Mouse (Mus musculus) hindbrain, embryonic 12.5 days (tissue): ENCODE measurements at regions not wholly inside any gene's neighbourhood (a gene's known extent, or its start where the extent isn't known, plus 50 kb on each side); places are given as distances from the start of the nearest gene placed in this dataset.

Experiments
- ATAC-seq: fragments of 200-750 bp; cut with Nextera tagmentation; 2 replicates; pipeline ENCODE4 v1.8.0; 2017; ENCODE audit warnings: moderate TSS enrichment; ENCODE audit not compliant: low FRiP score
- H3K27ac ChIP-seq: fragments of 300-500 bp; sonication (generic); 2 replicates; pipeline ENCODE4 v1.5.1; 2016; ENCODE audit warnings: mild to moderate bottlenecking
- H3K27me3 ChIP-seq: fragments of 300-500 bp; sonication (generic); 2 replicates; pipeline ENCODE4 v1.6.1; 2016; ENCODE audit warnings: mild to moderate bottlenecking
- H3K36me3 ChIP-seq: fragments of 300-500 bp; sonication (generic); 2 replicates; pipeline ENCODE4 v1.6.1; 2016; ENCODE audit warnings: mild to moderate bottlenecking
- H3K4me1 ChIP-seq: fragments of 300-500 bp; sonication (generic); 2 replicates; pipeline ENCODE4 v1.6.1; 2016
- H3K4me2 ChIP-seq: fragments of 300-500 bp; sonication (generic); replicated peaks from 2 replicates; pipeline ENCODE4 v1.6.1; 2016; ENCODE audit warnings: mild to moderate bottlenecking
- H3K4me3 ChIP-seq: fragments of 300-500 bp; sonication (generic); 2 replicates; pipeline ENCODE4 v1.5.1; 2016; ENCODE audit warnings: mild to moderate bottlenecking
- H3K9ac ChIP-seq: fragments of 300-500 bp; sonication (generic); 2 replicates; pipeline ENCODE4 v1.6.1; 2016; ENCODE audit warnings: mild to moderate bottlenecking, moderate library complexity
- H3K9me3 ChIP-seq: fragments of 300-500 bp; sonication (generic); replicated peaks from 2 replicates; pipeline ENCODE4 v1.6.1; 2016; ENCODE audit warnings: mild to moderate bottlenecking
- WGBS: fragments of 180-500 bp; shearing (Covaris S2); methylation state at CpG from one replicate; pipeline ENCODE4 v1.1.7; 2016; 5-methylcytosine and 5-hydroxymethylcytosine counted together

GRCm38 (mm10) chr13:83120343-83120742 lies 383.5 kb upstream of the Mef2c start:
- 22% methylated on average over 4 of the region's 4 CpGs for whole genome bisulfite sequencing
- Histone ChIP-seq H3K4me1 (0 out of 2 replicates have a peak, but pooled peaks cover 4% of the 10 kb centered on the region), H3K36me3 (no peaks in the 10 kb centered on the region), H3K9ac (no peak overlapping the region), H3K27ac (no peak overlapping the region), H3K4me2 (no peak overlapping the region), H3K27me3 (no peaks in the 10 kb centered on the region), H3K9me3 (no peaks in the 10 kb centered on the region), H3K4me3 (no peak overlapping the region)
- peak; percentile 48; the same call in 1 of the 2 replicates for ATAC-seq

GRCm38 (mm10) chr13:83123596-83123995 lies 380.2 kb upstream of the Mef2c start:
- no peaks in the 10 kb centered on the region for H3K27me3 ChIP-seq
- H3K36me3 ChIP-seq: no peaks in the 10 kb centered on the region
- H3K4me3 ChIP-seq: no peak overlapping the region
- H3K9ac ChIP-seq: no peak overlapping the region
- H3K9me3 ChIP-seq: no peaks in the 10 kb centered on the region
- H3K4me1 ChIP-seq: 0 out of 2 replicates have a peak, but pooled peaks cover 4% of the 10 kb centered on the region
- ATAC-seq: no peak
- H3K27ac ChIP-seq: no peak overlapping the region
- no peak overlapping the region for H3K4me2 ChIP-seq

DNA sequence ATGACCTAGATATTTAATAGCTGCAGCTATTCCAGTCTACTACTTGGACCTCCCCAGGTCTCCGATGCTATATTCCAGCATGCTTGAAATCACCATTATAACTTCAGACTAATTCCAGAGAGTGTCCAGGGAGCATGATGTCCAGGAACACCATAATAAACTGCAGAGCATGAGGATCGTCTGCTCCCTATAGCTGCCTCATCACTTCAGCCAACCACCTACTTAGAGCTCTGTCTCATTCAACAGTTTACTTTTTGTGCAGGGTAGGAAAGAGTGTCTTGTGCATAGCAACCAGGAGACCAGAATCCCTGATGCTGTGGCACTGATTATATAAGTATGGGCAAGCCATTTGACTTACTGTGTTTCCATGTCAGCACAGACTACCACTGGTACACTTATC lies 379.2 kb upstream of the Mef2c start:
- ATAC-seq: no peak
- H3K4me1 ChIP-seq: 0 out of 2 replicates have a peak, but pooled peaks cover 4% of the 10 kb centered on the region
- no peaks in the 10 kb centered on the region for H3K27me3 ChIP-seq
- 87% methylated on average over 2 of the region's 2 CpGs for WGBS
- no peaks in the 10 kb centered on the region for H3K36me3 ChIP-seq
- no peaks in the 10 kb centered on the region for H3K9me3 ChIP-seq
- H3K9ac ChIP-seq: no peak overlapping the region
- no peak overlapping the region for H3K4me3 ChIP-seq
- no peak overlapping the region for H3K4me2 ChIP-seq
- no peak overlapping the region for H3K27ac ChIP-seq

GRCm38 (mm10) chr13:83126438-83126837 lies 377.4 kb upstream of the Mef2c start:
- Histone ChIP-seq H3K27me3 (no peaks in the 10 kb centered on the region), H3K27ac (no peak overlapping the region), H3K4me2 (no peak overlapping the region), H3K4me1 (peaks cover 3% of the 10 kb centered on the region; the same call in 1 of the 2 replicates), H3K4me3 (no peak overlapping the region), H3K9ac (no peak overlapping the region), H3K36me3 (no peaks in the 10 kb centered on the region), H3K9me3 (no peaks in the 10 kb centered on the region)
- no peak for ATAC-seq
- 100% methylated on average over 2 of the region's 2 CpGs for WGBS

GRCm38 (mm10) chr13:83131129-83131981 lies 372.5 kb upstream of the Mef2c start:
- Histone ChIP-seq H3K36me3 (no peaks in the 10 kb centered on the region), H3K27ac (no peak overlapping the region), H3K4me3 (no peak overlapping the region), H3K27me3 (no peaks in the 10 kb centered on the region), H3K4me1 (peaks cover 6% of the 10 kb centered on the region; the same call in 1 of the 2 replicates), H3K9ac (no peak overlapping the region), H3K9me3 (no peaks in the 10 kb centered on the region), H3K4me2 (no peak overlapping the region)
- ATAC-seq: no peak
- WGBS: 27% methylated on average over 7 of the region's 7 CpGs

DNA sequence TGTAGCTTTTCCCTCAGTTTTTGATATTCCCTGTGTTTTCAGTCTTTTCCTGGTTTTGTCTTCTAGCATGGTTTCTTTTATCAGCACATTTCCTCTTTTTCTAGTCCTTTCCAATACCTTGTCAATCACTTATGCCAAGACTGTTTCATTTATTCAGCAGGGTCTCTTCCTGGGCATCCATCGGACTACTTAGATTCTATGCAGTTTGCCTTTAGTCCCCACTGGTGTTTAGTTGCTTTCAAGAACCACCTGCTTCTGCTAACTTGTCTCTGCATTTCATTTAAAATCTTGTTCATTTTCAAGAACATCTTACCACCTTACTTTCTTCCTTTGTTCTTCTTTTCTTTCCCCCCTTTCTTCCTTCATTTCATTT lies 371.9 kb upstream of the Mef2c start:
- no peak overlapping the region for H3K4me3 ChIP-seq
- no peak for ATAC-seq
- no peak overlapping the region for H3K27ac ChIP-seq
- 44% methylated on average over 1 of the region's 1 CpGs for WGBS
- no peaks in the 10 kb centered on the region for H3K36me3 ChIP-seq
- no peak overlapping the region for H3K4me2 ChIP-seq
- peaks cover 6% of the 10 kb centered on the region; the same call in 1 of the 2 replicates for H3K4me1 ChIP-seq
- H3K27me3 ChIP-seq: no peaks in the 10 kb centered on the region
- H3K9me3 ChIP-seq: no peaks in the 10 kb centered on the region
- H3K9ac ChIP-seq: no peak overlapping the region

DNA sequence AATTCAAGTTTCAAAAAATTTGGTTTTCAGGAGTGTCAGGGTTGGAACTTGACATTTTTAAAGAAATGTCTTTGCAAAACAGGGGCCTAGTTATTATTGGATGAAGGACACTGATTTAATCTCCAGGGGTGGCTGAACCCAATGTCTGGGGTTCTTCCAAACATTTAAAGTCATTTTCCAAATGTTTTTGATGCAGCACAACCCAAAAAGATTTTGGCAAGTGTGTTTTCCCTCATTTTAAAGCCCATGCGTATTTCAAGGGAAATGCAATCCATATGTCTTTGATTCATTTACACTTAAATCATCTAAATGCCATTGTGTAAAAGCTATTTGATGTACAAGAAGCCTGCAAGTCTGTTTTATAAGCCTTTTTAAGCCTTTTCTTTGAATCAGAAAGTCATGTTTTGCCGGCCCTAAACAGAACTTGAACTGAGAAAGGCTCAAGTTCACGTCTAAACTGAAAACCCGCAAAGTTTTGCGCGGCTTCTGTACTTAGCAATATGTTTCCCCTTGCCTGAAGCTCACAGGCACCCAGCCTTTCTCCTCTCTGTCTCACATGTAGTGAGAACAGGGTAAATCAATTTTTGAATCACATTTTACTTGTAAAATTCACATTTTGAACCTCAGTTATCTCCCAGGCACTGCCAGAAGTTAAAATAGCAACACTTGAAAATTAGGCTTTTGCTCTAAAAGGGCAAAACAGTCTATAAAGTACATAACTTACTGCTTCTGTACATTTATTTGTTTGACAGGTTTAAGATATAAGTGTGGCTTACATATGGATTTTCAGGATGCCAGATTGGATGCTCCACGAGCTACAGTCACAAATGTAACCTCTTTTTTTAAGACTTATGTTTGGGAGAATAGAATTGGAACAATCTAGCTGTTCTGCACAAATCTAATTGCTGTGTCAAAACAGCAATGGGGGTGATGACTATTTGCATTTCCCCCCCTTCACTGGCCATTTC lies 370.9 kb upstream of the Mef2c start:
- ATAC-seq: no peak
- no peaks in the 10 kb centered on the region for H3K36me3 ChIP-seq
- H3K9me3 ChIP-seq: no peaks in the 10 kb centered on the region
- no peak overlapping the region for H3K27ac ChIP-seq
- no peak overlapping the region for H3K4me2 ChIP-seq
- H3K27me3 ChIP-seq: no peaks in the 10 kb centered on the region
- H3K9ac ChIP-seq: no peak overlapping the region
- peaks cover 6% of the 10 kb centered on the region; the same call in 1 of the 2 replicates for H3K4me1 ChIP-seq
- H3K4me3 ChIP-seq: no peak overlapping the region
- 82% methylated on average over 7 of the region's 7 CpGs for WGBS

DNA sequence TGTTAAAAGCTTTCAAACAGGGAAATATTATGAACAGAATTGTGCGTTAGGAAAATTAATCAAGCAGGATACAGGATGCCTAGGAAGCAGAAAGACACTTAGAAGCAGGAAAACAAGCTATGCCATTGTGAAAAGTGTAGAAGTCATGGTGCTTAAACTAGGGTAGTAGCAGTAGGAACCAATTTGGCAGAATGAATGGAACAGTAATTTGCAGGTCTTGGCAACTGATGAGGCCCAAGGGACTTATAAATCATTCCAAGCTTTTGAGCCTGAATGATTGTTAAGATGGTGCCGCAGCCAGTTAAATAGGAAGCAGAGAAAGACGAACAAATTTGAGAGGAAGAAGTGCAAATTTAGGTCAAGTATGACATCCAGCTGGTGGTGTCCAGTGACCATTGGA lies 360.5 kb upstream of the Mef2c start:
- H3K4me3 ChIP-seq: no peak overlapping the region
- no peaks in the 10 kb centered on the region for H3K27me3 ChIP-seq
- 51% methylated on average over 3 of the region's 3 CpGs for WGBS
- H3K4me1 ChIP-seq: no peaks in the 10 kb centered on the region
- H3K36me3 ChIP-seq: no peaks in the 10 kb centered on the region
- no peak overlapping the region for H3K27ac ChIP-seq
- H3K9me3 ChIP-seq: no peaks in the 10 kb centered on the region
- ATAC-seq: no peak
- H3K9ac ChIP-seq: no peak overlapping the region
- no peak overlapping the region for H3K4me2 ChIP-seq

GRCm38 (mm10) chr13:83154626-83155124 lies 349.2 kb upstream of the Mef2c start:
- H3K9me3 ChIP-seq: no peaks in the 10 kb centered on the region
- ATAC-seq: no peak
- WGBS: 87% methylated on average over 1 of the region's 1 CpGs
- H3K9ac ChIP-seq: no peak overlapping the region
- H3K4me3 ChIP-seq: no peak overlapping the region
- no peaks in the 10 kb centered on the region for H3K27me3 ChIP-seq
- H3K4me1 ChIP-seq: no peaks in the 10 kb centered on the region
- H3K36me3 ChIP-seq: no peaks in the 10 kb centered on the region
- H3K27ac ChIP-seq: no peak overlapping the region
- H3K4me2 ChIP-seq: no peak overlapping the region

DNA sequence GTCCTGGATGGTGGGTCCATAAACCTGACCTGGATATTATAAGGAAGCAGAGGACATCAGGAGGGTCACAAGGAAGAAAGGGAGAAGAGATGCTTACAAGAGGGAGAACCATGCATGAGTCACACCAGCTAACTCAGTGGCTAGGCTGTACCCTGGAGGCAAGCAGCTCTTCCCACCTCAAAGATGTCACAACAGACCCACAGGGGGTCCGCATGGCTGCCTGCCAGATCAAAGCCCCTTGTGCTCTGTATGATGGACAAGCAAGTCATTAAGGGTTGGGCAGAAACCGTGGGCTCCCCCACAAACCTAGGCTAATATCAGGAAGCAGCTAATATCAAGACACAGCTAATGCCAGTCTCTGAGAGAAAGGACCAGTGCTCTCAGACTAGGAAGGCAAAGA lies 343.9 kb upstream of the Mef2c start:
- Histone ChIP-seq H3K4me1 (no peaks in the 10 kb centered on the region), H3K4me3 (no peak overlapping the region), H3K4me2 (no peak overlapping the region), H3K36me3 (no peaks in the 10 kb centered on the region), H3K27me3 (no peaks in the 10 kb centered on the region), H3K9ac (no peak overlapping the region), H3K9me3 (no peaks in the 10 kb centered on the region), H3K27ac (no peak overlapping the region)
- 54% methylated on average over 2 of the region's 2 CpGs for whole genome bisulfite sequencing
- no peak for ATAC-seq

- 80% methylated on average over 4 of the region's 4 CpGs for WGBS
- no peaks in the 10 kb centered on the region for H3K27me3 ChIP-seq
Measured at GRCm38 (mm10) chr13:83162761-83163160, 341.1 kb upstream of the Mef2c start.

GRCm38 (mm10) chr13:83175086-83175485 lies 328.7 kb upstream of the Mef2c start:
- no peaks in the 10 kb centered on the region for H3K9me3 ChIP-seq
- H3K27me3 ChIP-seq: no peaks in the 10 kb centered on the region
- H3K4me1 ChIP-seq: no peaks in the 10 kb centered on the region
- H3K27ac ChIP-seq: no peak overlapping the region
- H3K36me3 ChIP-seq: no peaks in the 10 kb centered on the region
- no peak overlapping the region for H3K9ac ChIP-seq
- H3K4me3 ChIP-seq: no peak overlapping the region
- WGBS: 73% methylated on average over 2 of the region's 2 CpGs
- no peak overlapping the region for H3K4me2 ChIP-seq
- ATAC-seq: no peak

More at GRCm38 (mm10) chr13:83162761-83163160, 341.1 kb upstream of the Mef2c start:
- no peak overlapping the region for H3K27ac ChIP-seq
- no peaks in the 10 kb centered on the region for H3K4me1 ChIP-seq
- H3K4me3 ChIP-seq: no peak overlapping the region
- ATAC-seq: no peak
- no peak overlapping the region for H3K9ac ChIP-seq
- no peaks in the 10 kb centered on the region for H3K36me3 ChIP-seq
- no peak overlapping the region for H3K4me2 ChIP-seq
- H3K9me3 ChIP-seq: no peaks in the 10 kb centered on the region
